In genomic region chr9:123773299-123773698, GRCm38 (mm10) we compare ENCODE assay signal across 11 mouse cellular contexts. TPM values are rescaled to one million over a fixed set of nuclear protein-coding genes. Genes with fewer than 3 reads are reported as not detected.
DNase-seq lines count a peak whose midpoint lies in the region; ATAC-seq and TF ChIP-seq lines count a peak whose summit lies in the region.
"Not testable (repeated sequence)": the region's sequence is repeated elsewhere in the genome, so short reads cannot be mapped to it uniquely, and the experiment has no call there.
"Had no signal": no experiment of that assay in that cellular context is flagged by ENCODE, and none has a peak within 500 bp of the region (broad histone marks: within the 10 kb centered on the region; RNA-seq: fewer than 3 reads in every experiment).

No protein-coding gene starts in this region.

- H3K27me3 ChIP-seq in CH12.LX (replicated peaks); heart, adult 2 months (ENCODE audit: control insufficient read depth, insufficient read depth, low read length); stomach, postnatal 0 days (ENCODE audit: control insufficient read depth, insufficient read depth, low read length): not testable (repeated sequence)

- in situ Hi-C loops in CH12.LX (cut with MboI; ENCODE audit: low pct_ligation_motif_present, low pct_unique_long_range_greater_than_20kb, low sequenced_read_pairs), result loop anchor here (10.0 kb wide), 1 partner anchor 108 kb away; no protein-coding TSS in a partner anchor

- not testable (repeated sequence) for TF ChIP-seq POLR2A in CH12.LX (IDR thresholded peaks at IDR 0.05; ENCODE audit: low read depth, low read length); heart, adult 2 months (IDR thresholded peaks at IDR 0.05; ENCODE audit: insufficient read depth, low read depth, low read length)

- DNase-seq in CH12.LX (ENCODE audit: extremely low read depth), result peak; percentile 52
- peak; percentile 44 for DNase-seq in T-cell, adult 2 months (ENCODE audit: low spot score)
- peak; percentile 14 to 20 for DNase-seq in cerebellum, postnatal 10 days
- DNase-seq in heart, adult 2 months; layer of hippocampus, adult 2 months (ENCODE audit: low spot score in 2 of 2); stomach, postnatal 0 days (ENCODE audit: low spot score): not testable (repeated sequence)
- peak; percentile 11 for DNase-seq in mesoderm, embryonic 11.5 days (ENCODE audit: low read depth, low spot score)

- WGBS in heart, adult 2 months, result 35% methylated on average over 2 of the region's 2 CpGs
- WGBS in stomach, postnatal 0 days, result 35% methylated on average over 2 of the region's 2 CpGs

- not testable (repeated sequence) for TF ChIP-seq EP300 in CH12.LX (IDR thresholded peaks at IDR 0.05; ENCODE audit: low read length); heart, adult 2 months (IDR thresholded peaks at IDR 0.05; ENCODE audit: insufficient read depth, low read depth, low read length); stomach, postnatal 0 days (optimal IDR thresholded peaks at IDR 0.05)

- peaks cover 7 to 21% of the 10 kb centered on the region in 2 experiments for H3K4me1 ChIP-seq in CH12.LX (ENCODE audit: control insufficient read depth in 1 of 2, insufficient read depth in 2 of 2)
- not testable (repeated sequence) for H3K4me1 ChIP-seq in heart, adult 2 months (ENCODE audit: control insufficient read depth, insufficient read depth, low read length); stomach, postnatal 0 days (replicated peaks; ENCODE audit: control insufficient read depth, insufficient read depth)

- dilution Hi-C loops in CH12.LX (cut with MboI; ENCODE audit: extremely low pct_ligation_motif_present, extremely low pct_unique_long_range_greater_than_20kb, low sequenced_read_pairs), result not testable (repeated sequence)

- not testable (repeated sequence) for H3K36me3 ChIP-seq in CH12.LX (replicated peaks in 1 of 2; ENCODE audit: control insufficient read depth in 1 of 2, insufficient read depth in 1 of 2, low read length in 1 of 2); heart, adult 2 months (ENCODE audit: control insufficient read depth, insufficient read depth, low read length); stomach, postnatal 0 days (ENCODE audit: control insufficient read depth, insufficient read depth, low read length)

- intact Hi-C loops in heart, adult 2 months (cut with DNase I), result loop anchor here (10.0 kb wide), 1 partner anchor 108 kb away; no protein-coding TSS in a partner anchor

- H3K4me2 ChIP-seq in CH12.LX (ENCODE audit: insufficient read depth, low read depth, poor library complexity, severe bottlenecking); stomach, postnatal 0 days (replicated peaks; ENCODE audit: low read depth): not testable (repeated sequence)

- not testable (repeated sequence) for H3K27ac ChIP-seq in CH12.LX (ENCODE audit: insufficient read depth, low read depth); heart, adult 2 months; layer of hippocampus, adult 2 months; stomach, postnatal 0 days (replicated peaks)

- not testable (repeated sequence) for H3K9ac ChIP-seq in CH12.LX (ENCODE audit: insufficient read depth, low read depth); heart, adult 2 months (ENCODE audit: low read depth, low read length); stomach, postnatal 0 days (ENCODE audit: low read length)

- TF ChIP-seq CTCF in CH12.LX (conservative IDR thresholded peaks at IDR 0.05 in 1 of 2, IDR thresholded peaks at IDR 0.05 in 1 of 2; ENCODE audit: low read depth in 2 of 2, low read length in 2 of 2), result peak in 1 of 2 experiments; percentile 82; a peak in 2 of 4 replicates
- peak; percentile 22; the same call in 1 of the 2 replicates for TF ChIP-seq CTCF in heart, adult 2 months (IDR thresholded peaks at IDR 0.05)
- peak; percentile 24; the same call in 1 of the 2 replicates for TF ChIP-seq CTCF in layer of hippocampus, adult 2 months (conservative IDR thresholded peaks at IDR 0.05)
- peak; percentile 56 for TF ChIP-seq CTCF in stomach, postnatal 0 days (IDR thresholded peaks at IDR 0.05; ENCODE audit: low read depth)

- not testable (repeated sequence) for ATAC-seq in stomach, postnatal 0 days (ENCODE audit: low FRiP score, low TSS enrichment)

- H3K79me2 ChIP-seq in CH12.LX (replicated peaks; ENCODE audit: control insufficient read depth, extremely low read depth, insufficient read depth, poor library complexity, severe bottlenecking); heart, adult 2 months (replicated peaks; ENCODE audit: control insufficient read depth, insufficient read depth, low read length): not testable (repeated sequence)

- H3K9me3 ChIP-seq in CH12.LX (replicated peaks; ENCODE audit: low read length); stomach, postnatal 0 days (ENCODE audit: control insufficient read depth, low read length): not testable (repeated sequence)

- peak; percentile 79 for TF ChIP-seq RAD21 in CH12.LX (IDR thresholded peaks at IDR 0.05; ENCODE audit: low read depth, low read length)

- H3K4me3 ChIP-seq in CH12.LX (replicated peaks in 1 of 3; ENCODE audit: low read depth in 2 of 3, low read length in 2 of 3, poor library complexity in 1 of 3); heart, adult 2 months; layer of hippocampus, adult 2 months; stomach, postnatal 0 days (ENCODE audit: low read depth, low read length): not testable (repeated sequence)

TF ChIP-seq in CH12.LX, 34 proteins besides CTCF, POLR2A, EP300 and RAD21:
- TF ChIP-seq SMC3 (IDR thresholded peaks at IDR 0.05; ENCODE audit: low read depth, low read length), result peak; percentile 87
- peak; percentile 60 for TF ChIP-seq ZC3H11A (IDR thresholded peaks at IDR 0.05; ENCODE audit: low read depth, low read length)

RNA-seq across cellular contexts. Expression of gene Cxcr6, which starts 33.0 kb away (rescaled TPM):
- total RNA-seq in CH12.LX (2012; rRNA removed) (0.08 and 0.34 TPM in 2 replicates), CH12.LX (2014; rRNA removed) (1.4 and 1.5 TPM in 2 replicates)
- polyA plus RNA-seq in CH12.LX (2012; ENCODE audit: insufficient read length, low read depth), result 0.80 and 1.0 TPM in 2 replicates
- under 1 TPM in 1 of 2 experiments, not detected in 1; 0.16 TPM for total RNA-seq in heart, adult 2 months (2021)
- polyA plus RNA-seq in heart, adult 2 months (2012; rRNA removed), result 0.15 and 0.37 TPM in 2 replicates
- total RNA-seq in layer of hippocampus, adult 2 months (2021), result not detected
- 0.41 and 0.44 TPM in 2 replicates for polyA plus RNA-seq in stomach, postnatal 0 days (2015; fragmentation: Nextera tagmentation; extraction: Ambion mirVana)
- total RNA-seq: gastrocnemius, postnatal 36 days; heart, postnatal 4 days; layer of hippocampus, postnatal 25 days; left cerebral cortex, postnatal 36 days had no signal

RNA-seq across cellular contexts. Expression of gene Lztfl1, which starts 55.8 kb away (rescaled TPM):
- total RNA-seq in CH12.LX (2012; rRNA removed) (17.6 and 17.8 TPM in 2 replicates), CH12.LX (2014; rRNA removed) (25.6 and 35.7 TPM in 2 replicates)
- polyA plus RNA-seq in CH12.LX (2012; ENCODE audit: insufficient read length, low read depth), result 28.3 and 36.7 TPM in 2 replicates
- total RNA-seq in heart, adult 2 months (2021), result 10 to 100 TPM; 38.7 to 39.9 TPM
- 5.6 and 12.5 TPM in 2 replicates for polyA plus RNA-seq in heart, adult 2 months (2012; rRNA removed)
- total RNA-seq in layer of hippocampus, adult 2 months (2021), result 10 to 100 TPM; 62.4 to 69.3 TPM
- 30.6 and 34.5 TPM in 2 replicates for polyA plus RNA-seq in stomach, postnatal 0 days (2015; fragmentation: Nextera tagmentation; extraction: Ambion mirVana)
